Mouse (Mus musculus) MEL (cell line): ENCODE results near the gene Cdkn1b. TPM values are rescaled to one million over a fixed set of nuclear protein-coding genes. Genes with fewer than 3 reads are reported as not detected.

ENCODE experiments used
- DNase-seq: peaks from one replicate; pipeline ENCODE4 v3.0.0; 2011; ENCODE audit warnings: low read depth, low spot score
- H3K27ac ChIP-seq: 2 replicates; pipeline ENCODE4 v1.5.1; 2012; ENCODE audit warnings: low read depth, mild to moderate bottlenecking, control low read depth, low read length, moderate library complexity; ENCODE audit not compliant: control insufficient read depth
- H3K27me3 ChIP-seq, 2 experiments: fragments of 150-350 bp in 1 of 2; sonication (generic) in 1 of 2; 2 replicates each; pipeline ENCODE4 v1.6.1; 2012; ENCODE audit warnings: low read length in 2 of 2, mild to moderate bottlenecking in 2 of 2, improper control_type of control experiment in 1 of 2, moderate library complexity in 1 of 2; ENCODE audit not compliant: insufficient read depth in 2 of 2, control insufficient read depth in 1 of 2
- H3K36me3 ChIP-seq, 2 experiments: 2 replicates each; pipeline ENCODE4 v1.6.1; 2012 to 2014; ENCODE audit warnings: low read length in 2 of 2, improper control_type of control experiment in 1 of 2, inconsistent platforms in 1 of 2, mild to moderate bottlenecking in 1 of 2; ENCODE audit not compliant: insufficient read depth in 2 of 2, control insufficient read depth in 1 of 2
- H3K4me1 ChIP-seq, 2 experiments: fragments of 150-350 bp in 1 of 2; sonication (generic) in 1 of 2; 2 replicates each; pipeline ENCODE4 v1.6.1; 2012; ENCODE audit warnings: low read length in 2 of 2, improper control_type of control experiment in 1 of 2, mild to moderate bottlenecking in 1 of 2; ENCODE audit not compliant: insufficient read depth in 2 of 2, control insufficient read depth in 1 of 2
- H3K4me3 ChIP-seq, 2 experiments: fragments of 150-350 bp in 1 of 2; sonication (generic) in 1 of 2; 2 replicates each; pipeline ENCODE4 v1.5.1; 2012; ENCODE audit warnings: low read depth in 2 of 2, low read length in 2 of 2, mild to moderate bottlenecking in 2 of 2, moderate library complexity in 2 of 2, control low read depth in 1 of 2, improper control_type of control experiment in 1 of 2; ENCODE audit not compliant: control insufficient read depth in 1 of 2, insufficient read depth in 1 of 2
- H3K79me2 ChIP-seq: 2 replicates; pipeline ENCODE4 v1.6.1; 2012; ENCODE audit warnings: mild to moderate bottlenecking, low read length, moderate library complexity; ENCODE audit not compliant: control insufficient read depth, poor library complexity, insufficient read depth
- H3K9ac ChIP-seq: 2 replicates; pipeline ENCODE4 v1.6.1; 2012; ENCODE audit warnings: low read depth, mild to moderate bottlenecking, control low read depth, low read length, moderate library complexity; ENCODE audit not compliant: control insufficient read depth, poor library complexity, severe bottlenecking
- H3K9me3 ChIP-seq: fragments of 150-350 bp; sonication (generic); replicated peaks from 2 replicates; pipeline ENCODE4 v1.6.1; 2012; ENCODE audit warnings: mild to moderate bottlenecking, low read length, improper control_type of control experiment, moderate library complexity; ENCODE audit not compliant: insufficient read depth
- BHLHE40 ChIP-seq: IDR thresholded peaks from 2 replicates; pipeline ENCODE4 v1.6.1; 2012; ENCODE audit warnings: low read depth, mild to moderate bottlenecking, inconsistent platforms, low read length, improper control_type of control experiment, borderline replicate concordance
- CHD1 ChIP-seq: IDR thresholded peaks from 2 replicates; pipeline ENCODE4 v1.6.1; 2012; ENCODE audit warnings: low read depth, mild to moderate bottlenecking, inconsistent platforms, low read length, improper control_type of control experiment
- CTCF ChIP-seq, 3 experiments: IDR thresholded peaks in 2 of 3; conservative IDR thresholded peaks in 1 of 3; 2 replicates each; pipeline ENCODE4 v1.5.1; 2011 to 2012; ENCODE audit warnings: low read length in 3 of 3, low read depth in 2 of 3, mild to moderate bottlenecking in 2 of 3, improper control_type of control experiment in 1 of 3, inconsistent platforms in 1 of 3, mixed read lengths in 1 of 3, moderate library complexity in 1 of 3; ENCODE audit not compliant: control insufficient read depth in 1 of 3, insufficient read depth in 1 of 3, poor library complexity in 1 of 3, severe bottlenecking in 1 of 3
- E2F4 ChIP-seq: IDR thresholded peaks from 2 replicates; pipeline ENCODE4 v1.6.1; 2011; ENCODE audit warnings: low read depth, low read length, improper control_type of control experiment, borderline replicate concordance
- ETS1 ChIP-seq: IDR thresholded peaks from 2 replicates; pipeline ENCODE4 v1.6.1; 2012; ENCODE audit warnings: low read depth, mild to moderate bottlenecking, inconsistent platforms, low read length, improper control_type of control experiment, moderate library complexity
- GATA1 ChIP-seq: IDR thresholded peaks from 2 replicates; pipeline ENCODE4 v1.6.1; 2011; ENCODE audit warnings: low read depth, low read length, improper control_type of control experiment
- HCFC1 ChIP-seq: IDR thresholded peaks from 2 replicates; pipeline ENCODE4 v1.6.1; 2012; ENCODE audit warnings: low read depth, mild to moderate bottlenecking, inconsistent platforms, low read length, improper control_type of control experiment, moderate library complexity
- MAFK ChIP-seq: IDR thresholded peaks from 2 replicates; pipeline ENCODE4 v1.6.1; 2011; ENCODE audit warnings: low read depth, mild to moderate bottlenecking, low read length, improper control_type of control experiment, borderline replicate concordance
- MAZ ChIP-seq: IDR thresholded peaks from 2 replicates; pipeline ENCODE4 v1.6.1; 2012; ENCODE audit warnings: low read depth, mild to moderate bottlenecking, inconsistent platforms, low read length, improper control_type of control experiment
- MEF2A ChIP-seq: IDR thresholded peaks from 2 replicates; pipeline ENCODE4 v1.6.1; 2014; ENCODE audit warnings: low read depth, mild to moderate bottlenecking, inconsistent platforms, low read length, improper control_type of control experiment; ENCODE audit not compliant: poor library complexity, insufficient replicate concordance, severe bottlenecking; ENCODE audit errors: extremely low read depth
- MXI1 ChIP-seq: IDR thresholded peaks from 2 replicates; pipeline ENCODE4 v1.6.1; 2011; ENCODE audit warnings: mild to moderate bottlenecking, low read depth, low read length, improper control_type of control experiment
- NELFE ChIP-seq: IDR thresholded peaks from 2 replicates; pipeline ENCODE4 v1.6.1; 2011; ENCODE audit warnings: low read depth, low read length, improper control_type of control experiment
- NRF1 ChIP-seq: IDR thresholded peaks from 2 replicates; pipeline ENCODE4 v1.6.1; 2014; ENCODE audit warnings: low read depth, mild to moderate bottlenecking, inconsistent platforms, low read length, improper control_type of control experiment, moderate library complexity; ENCODE audit not compliant: poor library complexity, insufficient read depth, severe bottlenecking
- POLR2AphosphoS2 ChIP-seq: IDR thresholded peaks from 2 replicates; pipeline ENCODE4 v1.6.1; 2011; ENCODE audit warnings: low read length, improper control_type of control experiment
- RAD21 ChIP-seq: IDR thresholded peaks from 2 replicates; pipeline ENCODE4 v1.6.1; 2011; ENCODE audit warnings: mild to moderate bottlenecking, low read depth, low read length, improper control_type of control experiment
- RCOR1 ChIP-seq: IDR thresholded peaks from 2 replicates; pipeline ENCODE4 v1.6.1; 2012; ENCODE audit warnings: low read depth, mild to moderate bottlenecking, inconsistent platforms, low read length, improper control_type of control experiment
- SMC3 ChIP-seq: IDR thresholded peaks from 2 replicates; pipeline ENCODE4 v1.6.1; 2011; ENCODE audit warnings: low read depth, low read length, improper control_type of control experiment
- TBP ChIP-seq: IDR thresholded peaks from 2 replicates; pipeline ENCODE4 v1.8.0; 2011; ENCODE audit warnings: low read depth, low read length, improper control_type of control experiment
- TCF12 ChIP-seq: IDR thresholded peaks from 2 replicates; pipeline ENCODE4 v1.6.1; 2014; ENCODE audit warnings: low read depth, mild to moderate bottlenecking, inconsistent platforms, low read length, improper control_type of control experiment, moderate library complexity
- UBTF ChIP-seq: IDR thresholded peaks from 2 replicates; pipeline ENCODE4 v1.6.1; 2012; ENCODE audit warnings: low read depth, mild to moderate bottlenecking, inconsistent platforms, low read length, improper control_type of control experiment, moderate library complexity, borderline replicate concordance; ENCODE audit not compliant: insufficient read depth
- ZC3H11A ChIP-seq: IDR thresholded peaks from 2 replicates; pipeline ENCODE4 v1.6.1; 2012; ENCODE audit warnings: low read depth, mild to moderate bottlenecking, inconsistent platforms, low read length, improper control_type of control experiment
- ZMIZ1 ChIP-seq: IDR thresholded peaks from 2 replicates; pipeline ENCODE4 v1.6.1; 2012; ENCODE audit warnings: low read depth, mild to moderate bottlenecking, inconsistent platforms, low read length, improper control_type of control experiment, moderate library complexity
- ZNF384 ChIP-seq: IDR thresholded peaks from 2 replicates; pipeline ENCODE4 v1.6.1; 2012; ENCODE audit warnings: low read depth, mild to moderate bottlenecking, inconsistent platforms, low read length, improper control_type of control experiment
- polyA plus RNA-seq, 2 experiments: library from polyadenylated mRNA; stranded (reverse) in 1 of 2; unstranded in 1 of 2; fragments of >175 nt in 1 of 2; fragments of >200 nt in 1 of 2; gene quantifications; 2 replicates each; pipeline versions ENCODE4 v1.2.1 to v1.2.4; 2012; ENCODE audit warnings: low replicate concordance in 2 of 2, low read depth in 1 of 2; ENCODE audit not compliant: insufficient read length in 2 of 2, insufficient read depth in 1 of 2, missing spikeins in 1 of 2
- total RNA-seq: library from RNA; depleted of rRNA; stranded (reverse); fragments of 300-350 nt; gene quantifications from 2 replicates; pipeline ENCODE4 v1.2.3, GENCODE M21; 2012

The Cdkn1b gene
- total and polyA plus RNA-seq, 3 experiments: 7.7 to 21.2 TPM; not detected in 1

DNA sequence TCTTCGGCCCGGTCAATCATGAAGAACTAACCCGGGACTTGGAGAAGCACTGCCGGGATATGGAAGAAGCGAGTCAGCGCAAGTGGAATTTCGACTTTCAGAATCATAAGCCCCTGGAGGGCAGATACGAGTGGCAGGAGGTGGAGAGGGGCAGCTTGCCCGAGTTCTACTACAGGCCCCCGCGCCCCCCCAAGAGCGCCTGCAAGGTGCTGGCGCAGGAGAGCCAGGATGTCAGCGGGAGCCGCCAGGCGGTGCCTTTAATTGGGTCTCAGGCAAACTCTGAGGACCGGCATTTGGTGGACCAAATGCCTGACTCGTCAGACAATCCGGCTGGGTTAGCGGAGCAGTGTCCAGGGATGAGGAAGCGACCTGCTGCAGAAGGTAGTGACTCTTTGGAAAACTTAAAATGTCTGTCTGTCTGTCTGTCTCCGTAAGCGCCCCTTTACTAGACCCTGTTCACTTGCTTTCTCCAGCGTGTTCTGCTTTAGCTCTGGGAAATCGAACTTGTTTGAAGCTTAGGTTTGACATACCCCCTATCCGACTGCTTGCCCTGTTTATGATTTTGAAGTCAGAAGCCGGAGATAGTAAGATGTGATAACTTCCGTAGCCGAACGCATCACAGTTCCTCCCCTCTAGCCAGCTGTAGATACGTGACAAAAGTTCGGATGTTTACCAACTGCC, 953 bp downstream of the Cdkn1b start (continued):
- peak; percentile 65 for TF ChIP-seq TBP
- no peak for TF ChIP-seq NRF1
- TF ChIP-seq GATA1: peak; percentile 63
- no peak for TF ChIP-seq MEF2A
- TF ChIP-seq CTCF (IDR thresholded peaks at IDR 0.05 in 2 of 3, conservative IDR thresholded peaks at IDR 0.05 in 1 of 3; ENCODE audit: control insufficient read depth in 1 of 3, insufficient read depth in 1 of 3, low read depth in 2 of 3, low read length in 3 of 3, poor library complexity in 1 of 3, severe bottlenecking in 1 of 3): no peak
- TF ChIP-seq POLR2AphosphoS2: no peak; the same call in 1 of the 2 replicates
- no peak for TF ChIP-seq SMC3
- no peak for TF ChIP-seq ZC3H11A
- TF ChIP-seq MXI1: peak; percentile 25; the same call in 1 of the 2 replicates

DNA sequence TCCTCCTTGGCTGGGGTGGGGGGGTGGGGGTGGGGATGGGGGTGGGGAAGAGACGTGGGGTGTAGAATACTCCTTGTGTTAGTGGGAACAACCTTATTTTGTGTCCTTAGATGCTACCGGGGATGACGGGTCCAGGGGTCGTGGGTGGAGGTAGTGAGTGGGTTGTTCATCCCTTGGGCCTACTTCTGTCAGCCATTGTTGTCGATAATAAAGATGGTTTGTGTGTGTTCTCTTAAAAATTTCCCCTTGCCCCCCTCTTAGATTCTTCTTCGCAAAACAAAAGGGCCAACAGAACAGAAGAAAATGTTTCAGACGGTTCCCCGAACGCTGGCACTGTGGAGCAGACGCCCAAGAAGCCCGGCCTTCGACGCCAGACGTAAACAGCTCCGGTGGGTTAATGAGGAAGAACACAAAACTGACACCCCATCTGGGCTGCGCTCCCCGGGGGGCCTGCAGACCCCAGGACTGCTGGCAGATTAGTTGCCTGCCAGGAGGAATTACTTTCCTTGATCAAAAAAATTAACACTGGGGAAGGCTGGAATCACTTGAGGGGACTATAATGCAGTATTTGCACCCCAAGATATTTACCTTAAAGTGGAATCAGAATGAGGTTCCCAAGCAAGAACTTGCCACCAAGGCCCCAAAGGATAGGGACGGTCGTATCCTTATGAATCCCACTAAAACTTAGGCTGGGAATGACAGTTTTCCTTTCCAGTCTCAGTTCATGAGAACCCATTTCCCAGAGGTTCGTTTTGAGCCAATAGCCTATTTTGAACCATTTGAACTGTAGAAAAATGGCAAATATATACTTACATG, 1.7 kb downstream of the Cdkn1b start:
- H3K27ac ChIP-seq: peak overlapping the region; percentile 42
- H3K4me1 ChIP-seq: peaks cover 8 to 13% of the 10 kb centered on the region in 2 experiments; a peak in 3 of 4 replicates
- peaks cover 30% of the 10 kb centered on the region for H3K79me2 ChIP-seq
- H3K4me3 ChIP-seq: peak overlapping the region; percentile 64 to 86
- peaks cover 2 to 29% of the 10 kb centered on the region in 2 experiments; a peak in 3 of 4 replicates for H3K36me3 ChIP-seq
- TF ChIP-seq NRF1: no peak
- TF ChIP-seq POLR2AphosphoS2: no peak
- no peak for TF ChIP-seq UBTF
- no peak for TF ChIP-seq RAD21
- TF ChIP-seq CTCF (IDR thresholded peaks at IDR 0.05 in 2 of 3, conservative IDR thresholded peaks at IDR 0.05 in 1 of 3; ENCODE audit: control insufficient read depth in 1 of 3, insufficient read depth in 1 of 3, low read depth in 2 of 3, low read length in 3 of 3, poor library complexity in 1 of 3, severe bottlenecking in 1 of 3): no peak
- no peak for TF ChIP-seq ZMIZ1
- no peak for TF ChIP-seq TCF12
- TF ChIP-seq E2F4: no peak
- no peak for TF ChIP-seq MAFK
- TF ChIP-seq MXI1: peak; percentile 18; the same call in 1 of the 2 replicates
- TF ChIP-seq MEF2A: no peak
- peak; percentile 83; the same call in 1 of the 2 replicates for TF ChIP-seq MAZ
- TF ChIP-seq GATA1: no peak
- TF ChIP-seq HCFC1: 0 out of 2 replicates have a peak, but pooled peaks have one; percentile 3
- no peak for TF ChIP-seq ZNF384
- no peak for TF ChIP-seq NELFE
- 0 out of 2 replicates have a peak, but pooled peaks have one; percentile 44 for TF ChIP-seq CHD1
- no peak for TF ChIP-seq RCOR1
- TF ChIP-seq ETS1: 0 out of 2 replicates have a peak, but pooled peaks have one; percentile 6
- TF ChIP-seq BHLHE40: no peak
- TF ChIP-seq SMC3: no peak
- peak overlapping the region; percentile 59 for H3K9ac ChIP-seq
- H3K9me3 ChIP-seq: no peaks in the 10 kb centered on the region
- H3K27me3 ChIP-seq: no peaks in the 10 kb centered on the region
- DNase-seq: peak; percentile 66
